Comparison of ENCODE assay signal across 8 mouse cellular contexts in the genomic region with DNA sequence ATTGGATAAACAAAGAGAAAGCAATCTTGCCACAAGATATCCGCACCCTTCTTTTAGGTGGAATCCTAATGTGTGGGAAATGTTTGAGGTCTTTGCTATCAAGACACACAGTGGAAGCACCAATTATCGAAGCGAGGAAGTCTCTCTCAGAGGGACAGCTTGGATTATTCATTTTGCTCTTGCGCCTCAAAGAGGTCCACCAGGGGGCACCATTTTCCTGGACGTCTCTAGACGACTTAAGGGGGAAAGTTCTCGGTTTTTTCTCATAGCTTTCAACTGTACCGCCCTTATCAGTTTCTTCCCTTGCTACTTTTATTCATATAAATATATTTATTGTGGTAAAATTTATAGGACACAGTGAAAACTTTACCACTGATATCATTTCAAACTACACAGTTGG. TPM values are rescaled to one million over a fixed set of nuclear protein-coding genes. Genes with fewer than 3 reads are reported as not detected.
DNase-seq lines count a peak whose midpoint lies in the region; ATAC-seq and TF ChIP-seq lines count a peak whose summit lies in the region.

No protein-coding gene starts in this region.

- DNase-seq in liver, result peak; percentile 58
- DNase-seq in liver, embryonic 11.5 days (ENCODE audit: low spot score), result no peak
- DNase-seq in adrenal gland, postnatal 14 days, result peak; percentile 84
- DNase-seq in embryo, embryonic 11.5 days (ENCODE audit: low read depth, low spot score), result peak; percentile 52
- peak; percentile 85 for DNase-seq in kidney, postnatal 0 days (ENCODE audit: low spot score)
- peak; percentile 86 for DNase-seq in lung, postnatal 0 days (ENCODE audit: low spot score)
- peak; percentile 45 to 80 for DNase-seq in spleen, adult 18-20 months
- no peak for DNase-seq in T-cell, adult 2 months (ENCODE audit: low spot score)

- no peak for ATAC-seq in liver, embryonic 11.5 days (replicated peaks; ENCODE audit: low FRiP score)
- ATAC-seq in kidney, postnatal 0 days (replicated peaks; ENCODE audit: low FRiP score, low read depth), result no peak
- no peak; the same call in 1 of the 2 replicates for ATAC-seq in lung, postnatal 0 days

- no peak overlapping the region for H3K4me2 ChIP-seq in liver, embryonic 11.5 days
- H3K4me2 ChIP-seq in kidney, postnatal 0 days (ENCODE audit: low read length), result no peak overlapping the region
- H3K4me2 ChIP-seq in lung, postnatal 0 days (replicated peaks; ENCODE audit: low read depth, low read length), result 0 out of 2 replicates have a peak overlapping the region, but pooled peaks have one; percentile 15

- no peaks in the 10 kb centered on the region for H3K9me3 ChIP-seq in liver, embryonic 11.5 days (ENCODE audit: control insufficient read depth, low read length)
- no peaks in the 10 kb centered on the region for H3K9me3 ChIP-seq in kidney, postnatal 0 days (replicated peaks; ENCODE audit: low read length)
- no peaks in the 10 kb centered on the region for H3K9me3 ChIP-seq in lung, postnatal 0 days (ENCODE audit: low read length)

- 25% methylated on average over 8 of the region's 8 CpGs for WGBS in liver, embryonic 11.5 days
- WGBS in kidney, postnatal 0 days, result 20% methylated on average over 8 of the region's 8 CpGs
- 15% methylated on average over 8 of the region's 8 CpGs for WGBS in lung, postnatal 0 days

- no peak for TF ChIP-seq EP300 in lung, postnatal 0 days (IDR thresholded peaks at IDR 0.05)

- TF ChIP-seq CTCF in kidney, postnatal 0 days (IDR thresholded peaks at IDR 0.05; ENCODE audit: low read depth), result peak; percentile 85
- TF ChIP-seq CTCF in lung, postnatal 0 days (IDR thresholded peaks at IDR 0.05), result peak; percentile 82

- H3K36me3 ChIP-seq in liver, embryonic 11.5 days (ENCODE audit: control insufficient read depth, insufficient read depth, low read length), result no peaks in the 10 kb centered on the region
- no peaks in the 10 kb centered on the region for H3K36me3 ChIP-seq in kidney, postnatal 0 days (ENCODE audit: insufficient read depth, low read length)
- H3K36me3 ChIP-seq in lung, postnatal 0 days (ENCODE audit: insufficient read depth, low read length), result no peaks in the 10 kb centered on the region

- H3K27me3 ChIP-seq in liver, embryonic 11.5 days (replicated peaks; ENCODE audit: control insufficient read depth, insufficient read depth, low read length), result no peaks in the 10 kb centered on the region
- H3K27me3 ChIP-seq in kidney, postnatal 0 days (ENCODE audit: insufficient read depth, low read length), result no peaks in the 10 kb centered on the region
- no peaks in the 10 kb centered on the region for H3K27me3 ChIP-seq in lung, postnatal 0 days (replicated peaks; ENCODE audit: insufficient read depth, low read length)

- no peak overlapping the region for H3K9ac ChIP-seq in liver, embryonic 11.5 days (ENCODE audit: low read depth, low read length)
- H3K9ac ChIP-seq in kidney, postnatal 0 days (ENCODE audit: low read depth, low read length), result no peak overlapping the region
- H3K9ac ChIP-seq in lung, postnatal 0 days (replicated peaks; ENCODE audit: low read depth), result no peak overlapping the region

- no peak overlapping the region for H3K27ac ChIP-seq in liver, embryonic 11.5 days (ENCODE audit: low read depth, low read length)
- no peak overlapping the region for H3K27ac ChIP-seq in kidney, postnatal 0 days
- H3K27ac ChIP-seq in lung, postnatal 0 days (ENCODE audit: low read length), result no peak overlapping the region

- no peaks in the 10 kb centered on the region for H3K4me1 ChIP-seq in liver, embryonic 11.5 days (replicated peaks; ENCODE audit: control insufficient read depth, insufficient read depth, low read length)
- H3K4me1 ChIP-seq in kidney, postnatal 0 days (replicated peaks; ENCODE audit: insufficient read depth, low read length), result no peaks in the 10 kb centered on the region
- no peaks in the 10 kb centered on the region for H3K4me1 ChIP-seq in lung, postnatal 0 days (ENCODE audit: insufficient read depth, low read depth, low read length)

- H3K4me3 ChIP-seq in liver, embryonic 11.5 days (ENCODE audit: low read depth, low read length), result no peak overlapping the region
- H3K4me3 ChIP-seq in kidney, postnatal 0 days (replicated peaks; ENCODE audit: low read depth, low read length), result no peak overlapping the region
- H3K4me3 ChIP-seq in lung, postnatal 0 days (ENCODE audit: low read depth, low read length), result no peak overlapping the region

RNA-seq across cellular contexts. Expression of a gene that starts 36.7 kb away (rescaled TPM):
- 0.43 and 0.44 TPM in 2 replicates for polyA plus RNA-seq in liver, embryonic 11.5 days (2014; fragmentation: Nextera tagmentation; extraction: Ambion mirVana)
- total RNA-seq in adrenal gland, postnatal 14 days (2021), result 4.0 and 4.4 TPM in 2 replicates
- 1.4 and 1.9 TPM in 2 replicates for polyA plus RNA-seq in kidney, postnatal 0 days (2015; fragmentation: Nextera tagmentation; extraction: Ambion mirVana)
- 1.1 and 1.2 TPM in 2 replicates for polyA plus RNA-seq in lung, postnatal 0 days (2015; fragmentation: Nextera tagmentation; extraction: Ambion mirVana)

Comparison
In these comparisons a context has a peak if more than half of its experiments do, and no peak if none do; other contexts are left out.
1. DNase-seq: peak in liver (single experiment), adrenal gland, postnatal 14 days (single experiment), embryo, embryonic 11.5 days (single experiment), kidney, postnatal 0 days (single experiment), lung, postnatal 0 days (single experiment) and spleen, adult 18-20 months (2 of 2); none in liver, embryonic 11.5 days (single experiment) and T-cell, adult 2 months (single experiment).